Mouse (Mus musculus): ENCODE measurements around the gene Gm4631.
"Not testable (repeated sequence)": the region's sequence is repeated elsewhere in the genome, so short reads cannot be mapped to it uniquely, and the experiment has no call there.

Gene Gm4631

DNA sequence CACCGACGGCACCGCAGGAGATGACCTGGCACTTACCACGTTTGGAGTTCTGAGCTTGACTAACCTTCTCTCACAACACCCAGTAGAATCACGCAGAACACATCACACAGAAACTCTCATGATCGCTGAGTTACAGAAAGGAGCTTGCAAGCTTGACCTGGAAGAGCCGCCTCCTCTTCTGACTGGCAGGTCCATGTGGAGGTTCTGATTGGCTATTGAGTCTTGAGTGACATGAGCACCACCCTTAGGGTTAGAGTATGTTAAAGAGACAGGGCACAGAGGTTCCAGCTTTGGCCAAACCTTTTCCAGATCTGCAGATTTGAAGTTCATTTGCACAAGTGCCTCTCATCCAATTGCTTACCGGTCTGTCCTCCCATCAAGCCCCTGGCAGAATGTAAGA lies at the start of gene Gm4631:
Gene Gm4631, minus strand, starts transcription at position 101 of the 400 bp plus-strand sequence.
- POLR2A ChIA-PET, CTCF ChIA-PET: not testable (repeated sequence)

GRCm38 (mm10) chr2:175372136-175372535 lies 34.1 kb upstream of the Gm4631 start, which contains the start of gene Zfp968:
Zfp968 (plus strand) TSS chr2:175372436.
- CTCF ChIA-PET, POLR2A ChIA-PET: not testable (repeated sequence)

- POLR2A ChIA-PET, CTCF ChIA-PET: not testable (repeated sequence)
Observed at GRCm38 (mm10) chr2:175274825-175275224, 63.2 kb downstream of the Gm4631 start, which contains the start of gene Gm14440. Gm14440 (plus strand) TSS chr2:175275125.
